Mouse (Mus musculus) monocyte, adult 5-6 weeks (primary cell): ENCODE measurements around the gene Lipm. TPM values are rescaled to one million over a fixed set of nuclear protein-coding genes. Genes with fewer than 3 reads are reported as not detected.

Experiments
- ATAC-seq: fragments of 153-309, 156-312 bp; replicated peaks from 2 replicates; pipeline ENCODE4 v1.8.0; 2017; ENCODE audit warnings: mild to moderate bottlenecking; ENCODE audit not compliant: low TSS enrichment, insufficient number of reproducible peaks, severe bottlenecking, poor library complexity, low FRiP score
- total RNA-seq: library from RNA; stranded (forward); fragments of 200-1000, 200-491, 200-594 nt; gene quantifications from 3 replicates; pipeline ENCODE4 v1.2.3, GENCODE M21; 2017

The Lipm gene
- not detected in 3 replicates for total RNA-seq

- no peak for ATAC-seq
Observed at GRCm38 (mm10) chr19:34100633-34101032, at the start of gene Lipm. TSS of gene Lipm (plus strand) at chr19:34100933.

GRCm38 (mm10) chr19:34051502-34051901 lies 49.2 kb upstream of the Lipm start:
- no peak for ATAC-seq

GRCm38 (mm10) chr19:34063547-34063946 lies 37.2 kb upstream of the Lipm start:
- no peak for ATAC-seq

GRCm38 (mm10) chr19:34064059-34064458 lies 36.7 kb upstream of the Lipm start:
- ATAC-seq = no peak

GRCm38 (mm10) chr19:34066779-34067472 lies 33.8 kb upstream of the Lipm start, which contains the start of gene Lipn:
TSS of gene Lipn (plus strand) at chr19:34067358.
- no peak for ATAC-seq

- no peak for ATAC-seq
Observed at GRCm38 (mm10) chr19:34074239-34074638, 26.5 kb upstream of the Lipm start.

- no peak for ATAC-seq
Observed at GRCm38 (mm10) chr19:34078130-34078529, 22.6 kb upstream of the Lipm start.

GRCm38 (mm10) chr19:34089011-34089680 lies 11.6 kb upstream of the Lipm start:
- ATAC-seq = no peak

- ATAC-seq = no peak
Observed at GRCm38 (mm10) chr19:34095381-34095780, 5.4 kb upstream of the Lipm start.

- ATAC-seq = no peak
Observed at GRCm38 (mm10) chr19:34096228-34096627, 4.5 kb upstream of the Lipm start.

- ATAC-seq = no peak
Observed at GRCm38 (mm10) chr19:34101888-34102287, 1.2 kb downstream of the Lipm start.

GRCm38 (mm10) chr19:34104841-34105240 lies 4.1 kb downstream of the Lipm start:
- no peak for ATAC-seq

- no peak for ATAC-seq
Observed at GRCm38 (mm10) chr19:34119102-34119501, 18.4 kb downstream of the Lipm start.

GRCm38 (mm10) chr19:34119653-34120052 lies 18.9 kb downstream of the Lipm start:
- no peak for ATAC-seq

GRCm38 (mm10) chr19:34120107-34120731 lies 19.5 kb downstream of the Lipm start:
- no peak for ATAC-seq

GRCm38 (mm10) chr19:34138720-34139430 lies 38.1 kb downstream of the Lipm start:
- no peak for ATAC-seq

GRCm38 (mm10) chr19:34139431-34140046 lies 38.8 kb downstream of the Lipm start:
- no peak for ATAC-seq

GRCm38 (mm10) chr19:34148421-34148820 lies 47.7 kb downstream of the Lipm start:
- no peak for ATAC-seq

GRCm38 (mm10) chr19:34151909-34152308 lies 51.2 kb downstream of the Lipm start:
- ATAC-seq = 0 out of 2 replicates have a peak, but pooled peaks have one; percentile 61
